Mouse (Mus musculus): ENCODE measurements around the gene Tgm7.
"Not testable (repeated sequence)": the region's sequence is repeated elsewhere in the genome, so short reads cannot be mapped to it uniquely, and the experiment has no call there.

The Tgm7 gene

DNA sequence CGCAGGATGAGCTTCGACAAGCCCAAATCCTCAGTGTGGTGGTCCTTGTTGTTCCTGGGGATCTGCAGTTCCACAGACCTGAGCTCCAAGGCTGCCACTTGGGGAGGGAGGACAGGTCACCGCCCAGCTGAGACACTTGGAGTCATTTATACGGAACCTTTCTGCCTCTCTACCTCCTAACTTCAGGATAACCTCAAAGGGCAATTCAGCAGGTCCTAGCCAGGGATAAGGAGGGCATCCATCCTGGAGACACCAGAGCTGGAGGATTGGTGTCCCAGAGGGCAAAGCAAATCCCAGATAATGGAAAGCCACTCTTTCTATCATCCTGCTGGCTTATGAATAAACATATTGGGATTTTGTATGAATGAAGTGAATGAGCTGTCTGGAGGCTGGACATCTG is at the start of gene Tgm7:
TSS of gene Tgm7 (minus strand) at position 101 of the 400 bp plus-strand sequence.
- no peak for DNase-seq (ENCODE audit: low read depth, low spot score)

- no peak for DNase-seq (ENCODE audit: low read depth, low spot score)
Observed at GRCm38 (mm10) chr2:121153100-121153499, 43.5 kb upstream of the Tgm7 start.

GRCm38 (mm10) chr2:121149679-121150078 is 40.1 kb upstream of the Tgm7 start:
- DNase-seq (ENCODE audit: low read depth, low spot score) = no peak

DNA sequence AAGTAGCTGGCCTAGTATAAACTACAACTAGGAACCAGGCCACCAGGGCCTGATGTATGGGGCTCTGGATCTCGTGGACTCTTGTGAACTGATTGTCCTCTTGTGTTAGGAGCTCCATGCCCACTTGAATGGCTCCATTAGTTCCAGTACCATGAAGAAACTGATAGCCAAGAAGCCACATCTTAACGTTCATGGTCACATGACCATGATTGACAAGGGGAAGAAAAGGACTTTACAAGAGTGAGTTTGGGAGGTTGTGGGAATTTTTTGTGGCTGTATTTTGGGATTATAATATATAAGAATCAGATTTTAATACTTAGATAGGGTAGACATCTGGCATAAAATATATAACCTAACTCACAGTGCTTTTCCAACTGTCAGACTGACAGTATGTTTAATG is 32.8 kb upstream of the Tgm7 start:
- DNase-seq (ENCODE audit: low read depth, low spot score) = no peak

DNA sequence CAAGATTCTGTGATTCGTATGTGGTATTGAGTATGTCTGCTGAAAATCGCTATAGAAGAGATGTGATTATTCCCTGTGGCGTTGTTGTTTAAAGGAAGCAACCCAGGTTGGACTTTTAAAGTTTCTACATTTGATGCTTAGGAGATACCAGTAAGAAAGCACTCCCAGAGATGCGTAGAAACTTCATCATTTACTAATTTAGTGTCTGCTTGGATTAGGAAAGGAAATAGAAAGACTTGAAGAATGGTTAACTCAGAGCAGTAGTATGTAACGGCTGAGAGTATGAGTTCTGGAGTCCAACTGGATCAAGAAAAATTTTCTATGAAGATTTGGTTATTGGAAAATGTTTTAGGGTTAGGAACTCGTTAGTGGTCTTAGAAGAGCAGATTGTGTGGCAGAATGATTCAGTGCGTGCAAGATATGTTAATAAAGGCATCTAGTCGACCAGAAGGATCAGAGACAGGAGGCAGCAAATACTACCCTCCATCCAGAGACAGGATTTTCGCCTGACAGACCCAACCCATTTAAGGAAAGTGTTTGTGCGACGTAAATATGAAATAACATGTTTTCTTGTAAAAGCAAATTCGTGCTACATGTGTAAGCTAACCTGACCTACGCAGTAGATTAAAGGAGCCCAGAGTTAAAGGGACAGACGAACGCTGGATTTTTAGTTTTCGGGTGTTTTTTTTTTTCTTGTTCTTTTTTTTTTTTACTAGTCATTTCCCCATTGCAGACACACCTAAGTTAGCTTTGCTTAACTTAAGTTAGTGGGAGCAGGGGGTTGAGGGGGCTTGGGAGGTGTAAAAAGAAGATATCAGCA is 31.8 kb upstream of the Tgm7 start:
- no peak for DNase-seq (ENCODE audit: low read depth, low spot score)

GRCm38 (mm10) chr2:121140018-121140882 is 30.7 kb upstream of the Tgm7 start, which contains the start of the genes Adal and Lcmt2:
TSS of gene Adal (plus strand) at chr2:121140428.
TSS of gene Lcmt2 (minus strand) at chr2:121140653.
- peak; percentile 81 for DNase-seq (ENCODE audit: low read depth, low spot score)

- peak; percentile 20 for DNase-seq (ENCODE audit: low read depth, low spot score)
Observed at GRCm38 (mm10) chr2:121139266-121140017, 29.8 kb upstream of the Tgm7 start.

DNA sequence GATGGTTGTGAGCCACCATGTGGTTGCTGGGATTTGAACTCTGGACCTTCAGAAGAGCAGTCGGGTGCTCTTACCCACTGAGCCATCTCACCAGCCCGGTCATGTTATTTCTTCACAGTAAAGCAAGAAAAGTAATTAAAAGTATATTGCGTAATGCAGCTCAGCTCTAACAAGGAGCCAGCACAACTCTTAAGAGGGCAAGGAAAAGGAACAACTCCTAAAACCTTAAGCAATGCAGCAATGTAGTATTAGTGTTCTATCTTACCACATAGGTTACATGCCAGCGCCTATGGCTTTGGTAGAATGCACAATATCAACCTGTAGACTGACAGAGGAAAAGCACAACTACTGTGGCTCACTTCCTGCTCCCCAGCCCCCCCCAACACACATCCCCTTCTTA is 27.8 kb upstream of the Tgm7 start:
- DNase-seq (ENCODE audit: low read depth, low spot score) = no peak

GRCm38 (mm10) chr2:121132822-121133221 is 23.2 kb upstream of the Tgm7 start:
- no peak for DNase-seq (ENCODE audit: low read depth, low spot score)

DNA sequence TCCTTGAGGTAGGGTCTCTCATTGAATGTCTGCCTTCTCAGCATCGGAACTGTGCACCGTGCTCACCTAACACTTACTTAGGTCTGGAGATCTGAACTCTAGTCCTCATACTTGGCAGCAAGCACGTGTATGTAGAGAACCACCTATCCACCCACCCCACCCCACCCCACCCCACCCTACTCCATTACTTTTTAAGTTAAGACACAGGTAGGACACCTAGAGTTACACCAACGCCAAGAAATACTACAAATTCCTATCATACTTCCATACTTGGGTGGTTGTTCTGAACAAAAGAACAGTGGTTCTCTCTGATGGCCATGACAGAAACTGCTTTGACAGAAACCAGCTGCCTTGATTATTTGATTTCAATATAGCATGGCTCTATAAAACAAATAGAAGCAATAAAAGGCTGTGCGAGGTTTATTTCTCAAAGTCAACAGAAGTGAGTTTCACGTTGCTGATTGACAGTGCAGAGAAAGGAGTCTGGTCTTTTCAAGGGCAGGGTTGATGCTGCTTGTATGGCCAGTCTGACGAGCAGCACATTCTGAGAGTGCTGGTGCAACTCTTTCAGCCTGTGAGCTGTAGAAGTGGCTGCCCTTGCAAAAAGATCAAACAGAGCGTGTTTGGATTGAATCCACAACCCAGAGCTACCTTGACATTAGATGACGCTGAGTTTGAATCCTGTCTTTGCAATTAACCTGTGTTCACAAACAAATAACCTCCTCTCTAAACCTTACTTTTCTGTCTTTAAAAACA is 19.4 kb upstream of the Tgm7 start:
- DNase-seq (ENCODE audit: low read depth, low spot score) = no peak

GRCm38 (mm10) chr2:121127536-121127935 is 17.9 kb upstream of the Tgm7 start:
- DNase-seq (ENCODE audit: low read depth, low spot score) = no peak

DNA sequence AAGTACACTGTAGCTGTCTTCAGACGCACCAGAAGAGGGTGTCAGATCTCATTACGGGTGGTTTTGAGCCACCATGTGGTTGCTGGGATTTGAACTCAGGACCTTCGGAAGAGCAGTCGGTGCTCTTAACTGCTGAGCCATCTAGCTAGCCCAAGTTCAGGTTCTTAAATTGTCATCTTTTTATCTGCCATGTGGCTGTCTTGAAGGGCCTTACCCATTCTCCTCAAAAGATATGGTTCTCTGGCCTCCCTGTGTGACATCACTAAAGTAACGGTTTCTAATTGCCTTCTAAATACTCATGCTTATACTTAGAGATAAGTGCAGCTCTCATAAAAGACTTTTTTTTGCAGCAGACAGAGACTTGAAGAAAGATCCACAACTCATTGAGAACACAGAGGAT is 16.7 kb upstream of the Tgm7 start:
- DNase-seq (ENCODE audit: low read depth, low spot score) = not testable (repeated sequence)

DNA sequence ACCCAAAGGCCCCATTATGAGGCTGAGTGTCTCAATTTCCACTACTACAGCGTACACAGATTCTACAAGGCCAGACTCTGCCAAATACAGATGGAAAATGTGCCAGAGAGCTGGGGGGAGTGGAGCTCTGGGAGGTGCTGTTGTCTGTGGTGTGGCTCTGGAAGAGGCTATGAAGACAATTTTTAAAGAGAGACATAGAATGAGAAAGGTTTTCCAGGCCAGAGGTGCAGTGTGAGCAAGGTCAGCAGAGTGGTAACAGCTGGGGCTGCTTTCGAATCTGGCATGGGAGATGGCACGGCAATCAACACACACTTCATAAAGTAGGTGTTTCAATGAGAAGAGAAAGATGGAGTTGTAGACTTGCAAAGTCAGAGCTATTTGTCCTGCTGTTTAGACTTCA is 9.7 kb upstream of the Tgm7 start:
- DNase-seq (ENCODE audit: low read depth, low spot score) = no peak

- no peak for DNase-seq (ENCODE audit: low read depth, low spot score)
Observed at GRCm38 (mm10) chr2:121115418-121115817, 5.8 kb upstream of the Tgm7 start.

- no peak for DNase-seq (ENCODE audit: low read depth, low spot score)
Observed at GRCm38 (mm10) chr2:121105940-121106339, 3.7 kb downstream of the Tgm7 start.

DNA sequence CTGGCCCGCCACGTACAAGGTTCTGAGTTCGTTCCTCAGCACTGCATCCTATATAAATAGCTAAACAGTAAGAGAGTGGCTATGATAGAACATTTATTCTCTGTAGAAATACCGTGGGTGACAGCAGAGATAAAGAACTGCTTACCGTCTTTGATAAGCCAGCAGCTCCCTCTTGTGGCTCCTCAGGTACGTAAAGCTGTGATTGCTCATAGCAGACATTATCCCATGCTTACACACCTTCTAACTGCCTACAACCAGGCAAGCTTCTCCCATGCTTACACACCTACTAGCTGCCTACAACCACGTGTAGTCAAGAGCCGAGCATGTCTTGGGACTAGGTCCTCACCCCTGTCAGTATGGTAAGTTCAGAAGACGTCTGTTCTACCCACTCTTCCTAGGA is 7.5 kb downstream of the Tgm7 start:
- DNase-seq (ENCODE audit: low read depth, low spot score) = peak; percentile 78

DNA sequence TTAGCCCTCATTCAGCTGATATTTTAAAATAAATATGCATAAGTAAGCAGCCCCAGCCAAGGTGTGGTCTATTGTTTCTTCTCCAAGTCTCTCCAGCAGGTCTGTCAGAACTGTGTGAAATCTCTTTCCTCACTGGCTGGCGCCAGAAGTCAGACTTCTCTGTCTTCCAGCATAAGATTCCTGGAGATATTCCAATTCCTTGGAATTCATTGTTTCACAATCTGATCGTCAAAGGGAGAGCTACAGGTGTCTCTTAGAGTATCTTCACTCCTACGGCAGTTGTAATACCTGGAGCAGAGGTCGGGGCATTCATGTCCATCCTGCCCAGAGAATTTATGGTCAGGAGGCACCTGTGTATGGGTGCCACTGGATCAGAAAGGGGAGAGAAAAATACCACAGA is 19.8 kb downstream of the Tgm7 start:
- no peak for DNase-seq (ENCODE audit: low read depth, low spot score)

DNA sequence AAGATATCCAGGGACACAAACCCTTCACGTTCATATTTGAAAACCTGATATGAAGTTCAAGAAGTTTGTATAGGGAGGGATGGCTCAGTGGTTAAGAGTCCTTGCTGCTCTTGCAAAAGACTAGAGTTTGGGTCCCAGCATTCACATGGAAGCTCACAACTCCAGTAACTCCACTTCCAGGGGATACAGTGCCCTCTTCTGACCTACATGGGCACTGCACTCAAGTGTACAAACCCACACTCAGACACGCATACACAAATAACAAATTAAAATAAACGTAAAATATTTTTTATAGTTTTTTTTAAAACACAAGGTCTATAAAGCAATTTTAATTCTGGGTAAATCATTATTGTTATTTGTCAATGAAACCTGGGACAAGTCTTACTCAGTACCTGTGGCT is 21.1 kb downstream of the Tgm7 start:
- no peak for DNase-seq (ENCODE audit: low read depth, low spot score)

- DNase-seq (ENCODE audit: low read depth, low spot score) = no peak
Observed at GRCm38 (mm10) chr2:121085480-121086185, 24.0 kb downstream of the Tgm7 start, which contains the start of gene Tgm5. TSS of gene Tgm5 (minus strand) at chr2:121085841.

- DNase-seq (ENCODE audit: low read depth, low spot score) = no peak
Observed at GRCm38 (mm10) chr2:121082626-121083025, 27.0 kb downstream of the Tgm7 start.

All from retina, adult 2 months (tissue).